Mouse (Mus musculus): ENCODE results near the gene Lrrc51.
"Not testable (repeated sequence)": the region's sequence is repeated elsewhere in the genome, so short reads cannot be mapped to it uniquely, and the experiment has no call there.

The Lrrc51 gene

DNA sequence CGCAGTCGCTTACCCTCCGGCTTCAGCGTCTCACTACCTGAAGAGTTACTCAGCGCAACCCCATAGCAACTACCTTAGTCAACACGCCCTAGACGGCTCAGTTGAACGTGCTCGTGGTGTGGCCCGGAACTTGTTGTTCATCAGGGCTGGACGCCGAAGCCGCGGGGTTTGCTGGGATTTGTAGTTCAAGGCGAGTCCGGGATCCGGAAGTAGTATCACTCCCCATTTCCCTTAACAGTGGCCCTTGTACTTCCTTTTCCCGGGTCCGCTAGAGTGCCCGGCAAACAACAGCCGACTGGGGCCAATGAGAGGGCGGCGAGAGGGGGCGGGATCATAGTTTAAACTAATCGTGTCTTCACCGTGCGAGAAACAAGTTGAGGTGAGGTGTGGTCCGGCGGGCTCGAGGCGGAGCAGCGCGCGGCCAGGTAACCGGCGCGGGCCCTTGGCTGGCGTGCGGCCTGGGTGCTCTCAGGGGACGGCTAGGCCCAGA lies at the start of gene Lrrc51, which contains the start of gene Numa1:
TSS of gene Lrrc51 (minus strand) at position 145 of the 490 bp plus-strand sequence.
TSS of gene Numa1 (plus strand) at position 361 of the 490 bp plus-strand sequence.
- peak; percentile 95 for DNase-seq (ENCODE audit: low spot score)

DNA sequence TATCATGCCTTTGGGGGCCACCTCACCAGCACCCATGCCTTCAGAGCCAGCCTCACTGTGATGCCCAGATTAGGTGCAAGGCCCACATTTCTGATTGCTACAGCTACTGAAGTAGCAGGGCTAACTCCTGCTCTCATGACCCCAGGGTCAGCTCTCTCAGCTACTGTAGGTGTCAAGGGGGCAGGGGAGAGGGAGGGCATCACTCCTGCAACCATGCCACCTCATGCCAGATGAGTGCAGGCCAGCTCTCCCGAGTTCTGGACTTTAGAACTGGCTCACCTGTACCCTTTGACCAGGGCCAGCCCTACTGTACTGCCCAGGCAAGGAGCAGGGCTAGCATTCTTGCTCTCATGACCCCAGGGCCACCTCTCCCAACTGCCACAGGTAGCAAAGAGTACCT lies 49.0 kb upstream of the Lrrc51 start:
- no peak for DNase-seq (ENCODE audit: low spot score)

GRCm38 (mm10) chr7:101974505-101974904 lies 40.8 kb upstream of the Lrrc51 start:
- DNase-seq (ENCODE audit: low spot score): peak; percentile 40

- no peak for DNase-seq (ENCODE audit: low spot score)
These were observed 40.0 kb upstream of the Lrrc51 start for GRCm38 (mm10) chr7:101973730-101974129.

- DNase-seq (ENCODE audit: low spot score): no peak
These were observed 38.0 kb upstream of the Lrrc51 start for GRCm38 (mm10) chr7:101971721-101972120.

GRCm38 (mm10) chr7:101970821-101971461 lies 37.2 kb upstream of the Lrrc51 start:
- peak; percentile 74 for DNase-seq (ENCODE audit: low spot score)

DNA sequence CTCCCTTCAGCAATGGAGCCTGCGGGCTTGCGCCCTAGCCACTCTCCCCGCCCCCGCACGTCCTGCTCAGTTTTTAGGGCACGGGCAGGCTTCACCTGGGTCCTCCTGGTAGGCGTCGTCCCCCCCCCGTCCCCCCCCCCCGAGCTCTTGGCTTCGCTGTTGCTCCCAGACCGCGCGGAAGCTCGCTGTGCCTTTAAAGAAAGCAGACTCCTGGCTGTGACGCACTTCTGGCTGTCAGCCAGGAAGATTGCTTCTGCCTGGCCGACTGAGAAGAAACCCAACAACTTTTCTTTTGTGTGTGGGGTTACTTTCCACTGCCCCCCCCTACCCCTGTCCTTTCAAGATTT lies 36.7 kb upstream of the Lrrc51 start:
- peak; percentile 94 for DNase-seq (ENCODE audit: low spot score)

DNA sequence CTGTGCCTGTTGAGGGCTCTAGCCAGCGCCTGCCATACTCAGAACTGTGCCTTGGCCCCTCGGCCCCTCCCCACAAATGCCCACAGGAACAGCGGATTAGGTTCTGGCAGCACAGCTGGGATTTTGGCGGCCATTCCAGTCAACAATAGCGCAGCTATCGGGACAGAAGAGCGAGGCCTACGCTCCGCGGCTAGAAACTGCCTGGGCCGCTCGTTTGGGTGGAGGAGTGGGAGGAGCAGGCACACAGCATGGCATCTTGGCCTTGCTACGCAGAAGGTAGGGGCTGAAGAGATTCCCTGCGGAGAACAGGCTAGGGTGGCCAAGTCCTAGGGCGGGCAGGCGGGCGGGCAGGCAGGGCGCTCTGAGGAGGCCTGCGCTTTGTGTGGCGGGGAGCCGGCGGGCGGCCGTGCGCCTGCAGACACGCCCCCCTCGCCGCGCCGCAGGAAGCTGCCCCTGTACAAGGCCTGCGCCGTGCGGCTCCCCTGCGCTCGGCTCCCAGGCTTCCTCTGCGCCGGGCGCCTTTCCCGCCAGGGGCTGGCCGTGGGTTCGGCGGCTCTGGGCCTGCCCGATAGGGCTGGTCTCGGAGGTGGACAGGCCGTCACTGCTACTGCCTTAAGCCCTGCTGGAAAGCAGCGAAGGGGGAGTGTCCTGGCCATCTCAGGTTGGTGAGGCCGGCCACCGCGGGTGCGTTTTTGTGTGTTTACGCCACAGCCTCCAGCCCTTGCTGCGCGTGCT lies 36.2 kb upstream of the Lrrc51 start:
- DNase-seq (ENCODE audit: low spot score): peak; percentile 67

GRCm38 (mm10) chr7:101968751-101969150 lies 35.1 kb upstream of the Lrrc51 start:
- DNase-seq (ENCODE audit: low spot score): no peak

DNA sequence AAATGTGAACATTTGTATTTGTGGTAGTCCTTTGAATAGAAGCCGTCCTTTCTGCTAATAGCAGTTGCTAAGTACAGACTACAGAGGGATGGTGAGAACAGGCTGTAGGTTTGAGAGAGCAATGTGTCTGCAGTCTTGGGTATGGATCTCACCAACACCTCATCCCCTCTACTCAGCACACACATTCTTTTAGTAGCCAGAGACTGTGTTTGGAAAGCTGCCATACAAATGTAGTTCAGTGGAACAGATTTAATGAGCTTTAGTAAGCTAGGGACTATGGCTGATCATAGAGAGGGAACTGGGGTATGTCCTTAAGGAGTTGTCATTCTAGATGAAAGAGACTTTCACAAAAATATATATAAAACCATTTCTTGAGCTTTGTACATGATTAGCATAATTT lies 33.6 kb upstream of the Lrrc51 start:
- no peak for DNase-seq (ENCODE audit: low spot score)

GRCm38 (mm10) chr7:101965606-101966005 lies 31.9 kb upstream of the Lrrc51 start:
- DNase-seq (ENCODE audit: low spot score): no peak

- peak; percentile 76 for DNase-seq (ENCODE audit: low spot score)
These were observed 30.9 kb upstream of the Lrrc51 start for GRCm38 (mm10) chr7:101964551-101964950.

- DNase-seq (ENCODE audit: low spot score): no peak
These were observed 29.9 kb upstream of the Lrrc51 start for GRCm38 (mm10) chr7:101963621-101964020.

DNA sequence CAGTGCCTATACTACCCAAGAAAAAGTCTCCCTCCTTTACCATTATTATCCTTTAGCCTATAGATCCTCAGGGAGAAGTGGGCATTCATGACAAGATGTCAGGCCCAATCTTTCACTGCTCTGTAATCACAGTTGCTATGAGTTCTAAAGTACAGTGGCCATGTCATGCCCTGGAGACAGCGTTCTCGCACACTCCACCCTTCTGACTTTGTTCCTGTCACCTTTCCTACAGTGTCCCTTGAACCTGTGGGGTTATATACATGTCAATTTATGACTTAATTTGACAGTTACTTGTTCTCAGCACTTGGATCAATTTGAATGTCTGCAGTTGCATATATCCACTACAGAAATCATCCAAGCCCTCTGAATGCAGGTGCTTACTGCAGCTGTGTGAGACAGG lies 29.1 kb upstream of the Lrrc51 start:
- no peak for DNase-seq (ENCODE audit: low spot score)

GRCm38 (mm10) chr7:101956911-101957310 lies 23.2 kb upstream of the Lrrc51 start:
- DNase-seq (ENCODE audit: low spot score): no peak

DNA sequence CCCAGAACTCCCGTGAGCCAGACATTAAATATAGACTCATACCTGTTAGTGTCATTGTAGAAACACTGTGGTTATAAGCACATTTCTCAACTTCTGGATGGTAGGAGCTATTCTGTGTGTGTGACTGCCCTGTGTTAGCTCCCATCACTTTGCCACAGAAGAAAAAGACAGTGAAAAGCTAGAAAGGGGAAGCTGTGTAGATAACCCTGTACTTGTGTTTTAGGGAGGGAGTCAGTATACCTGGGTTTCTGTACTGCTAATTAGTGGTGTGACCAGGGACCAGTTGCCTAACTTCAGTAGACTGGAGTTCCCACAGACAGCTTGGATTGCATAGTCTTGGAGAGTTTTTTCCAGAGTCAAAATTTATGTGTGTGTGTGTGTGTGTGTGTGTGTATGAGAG lies 22.8 kb upstream of the Lrrc51 start:
- DNase-seq (ENCODE audit: low spot score): no peak

DNA sequence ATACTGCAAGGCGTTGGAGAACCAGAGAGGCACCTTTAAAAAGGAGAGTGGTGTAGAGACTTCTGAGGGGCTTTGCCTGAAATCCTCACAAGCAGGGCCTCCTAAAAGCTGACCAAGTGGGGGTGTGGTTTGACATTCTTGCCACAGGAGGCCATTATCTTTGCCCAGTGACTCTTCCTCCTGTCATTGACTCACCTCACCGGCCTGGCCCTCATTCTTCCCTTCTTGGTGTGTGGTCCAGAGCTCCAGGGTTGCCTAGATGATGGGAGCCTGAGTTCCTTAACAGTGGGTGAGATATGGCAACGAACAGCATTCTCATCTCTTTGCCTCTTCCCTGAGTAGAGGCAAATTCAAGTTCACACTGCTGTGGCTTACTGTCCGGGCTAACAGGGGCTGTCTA lies 22.2 kb upstream of the Lrrc51 start:
- no peak for DNase-seq (ENCODE audit: low spot score)

DNA sequence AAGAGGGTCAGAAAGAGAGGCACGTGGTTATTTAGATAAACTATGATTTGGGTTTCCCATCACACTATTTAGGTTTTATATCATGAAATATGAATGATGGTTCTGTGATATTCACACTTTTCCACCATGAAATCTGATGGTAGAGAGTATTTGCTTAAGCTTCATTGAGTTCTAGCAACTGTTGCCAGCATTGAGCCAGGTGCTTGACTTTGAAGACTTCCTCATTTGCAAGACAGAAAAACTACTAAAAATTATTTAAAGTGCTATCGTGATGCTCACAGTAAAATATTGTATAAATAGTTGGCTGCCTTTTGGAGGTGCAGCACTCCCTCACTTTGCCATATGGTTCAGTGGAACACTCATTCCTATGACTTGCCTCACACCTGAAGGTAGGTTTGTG lies 21.6 kb upstream of the Lrrc51 start:
- no peak for DNase-seq (ENCODE audit: low spot score)

- no peak for DNase-seq (ENCODE audit: low spot score)
These were observed 20.5 kb upstream of the Lrrc51 start for GRCm38 (mm10) chr7:101954163-101954562.

DNA sequence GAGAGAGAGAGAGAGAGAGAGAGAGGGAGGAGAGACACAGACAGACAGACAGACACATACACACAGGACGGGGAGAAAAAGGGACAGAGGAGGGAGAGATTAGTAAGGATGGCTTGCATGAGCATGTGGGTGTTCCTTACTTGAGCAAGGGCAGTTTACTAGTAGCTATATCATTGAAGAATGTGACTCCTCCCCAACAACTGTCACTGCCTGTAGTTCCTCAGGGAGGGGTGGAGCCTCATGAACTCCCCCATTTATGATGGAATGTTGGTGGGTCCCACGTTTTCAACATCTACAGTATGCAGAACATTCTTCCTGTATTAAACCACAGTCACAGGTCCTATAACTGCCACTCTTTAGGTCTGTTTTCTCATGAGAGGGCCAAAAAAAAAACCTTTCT lies 18.4 kb upstream of the Lrrc51 start:
- no peak for DNase-seq (ENCODE audit: low spot score)

- DNase-seq (ENCODE audit: low spot score): no peak
These were observed 18.0 kb upstream of the Lrrc51 start for GRCm38 (mm10) chr7:101951648-101952047.

DNA sequence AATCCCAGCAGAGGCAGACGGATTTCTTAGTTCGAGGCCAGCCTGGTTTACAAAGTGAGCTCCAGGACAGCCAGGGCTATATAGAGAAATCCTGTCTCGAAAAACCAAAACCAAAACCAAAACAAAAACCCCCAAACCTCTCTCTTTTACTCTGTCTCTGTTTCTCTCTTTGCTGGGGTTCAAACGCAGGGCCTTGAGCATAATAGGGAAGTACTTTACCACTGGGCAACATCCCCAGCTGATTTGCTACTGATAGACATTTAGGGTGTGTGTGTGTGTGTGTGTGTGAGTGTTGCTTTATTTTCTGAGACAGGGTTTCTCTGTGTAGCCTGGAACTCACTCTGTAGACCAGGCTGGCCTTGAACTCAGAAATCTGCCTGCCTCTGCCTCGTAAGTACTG lies 15.3 kb upstream of the Lrrc51 start:
- not testable (repeated sequence) for DNase-seq (ENCODE audit: low spot score)

DNA sequence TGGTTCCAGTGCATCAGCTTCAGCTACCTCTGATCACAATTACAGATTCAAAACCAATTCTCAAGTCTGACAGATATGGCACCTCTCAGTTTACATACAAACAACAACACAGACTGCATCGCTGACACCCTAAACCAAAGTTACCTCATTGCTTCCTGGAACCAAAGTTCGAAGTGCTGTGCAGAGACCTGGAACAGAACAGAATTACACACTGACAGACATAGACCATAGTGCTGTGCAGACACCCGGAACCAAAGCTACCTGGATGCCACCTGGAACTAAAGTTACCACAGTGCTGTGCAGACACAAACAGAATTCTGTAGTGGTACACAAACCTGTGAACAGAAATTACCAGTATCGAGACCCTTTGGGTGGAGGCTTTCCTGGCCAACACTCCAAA lies 6.1 kb upstream of the Lrrc51 start:
- DNase-seq (ENCODE audit: low spot score): no peak

GRCm38 (mm10) chr7:101938348-101938747 lies 4.7 kb upstream of the Lrrc51 start:
- no peak for DNase-seq (ENCODE audit: low spot score)

All from adipocyte (in vitro differentiated cells).